Mouse (Mus musculus): ENCODE measurements around the gene Ythdf2. TPM values are rescaled to one million over a fixed set of nuclear protein-coding genes. Genes with fewer than 3 reads are reported as not detected.
"Not testable (repeated sequence)": the region's sequence is repeated elsewhere in the genome, so short reads cannot be mapped to it uniquely, and the experiment has no call there.

Gene Ythdf2
- total and polyA plus RNA-seq, 2 experiments from 2014 or later = 53.5 to 117 TPM

DNA sequence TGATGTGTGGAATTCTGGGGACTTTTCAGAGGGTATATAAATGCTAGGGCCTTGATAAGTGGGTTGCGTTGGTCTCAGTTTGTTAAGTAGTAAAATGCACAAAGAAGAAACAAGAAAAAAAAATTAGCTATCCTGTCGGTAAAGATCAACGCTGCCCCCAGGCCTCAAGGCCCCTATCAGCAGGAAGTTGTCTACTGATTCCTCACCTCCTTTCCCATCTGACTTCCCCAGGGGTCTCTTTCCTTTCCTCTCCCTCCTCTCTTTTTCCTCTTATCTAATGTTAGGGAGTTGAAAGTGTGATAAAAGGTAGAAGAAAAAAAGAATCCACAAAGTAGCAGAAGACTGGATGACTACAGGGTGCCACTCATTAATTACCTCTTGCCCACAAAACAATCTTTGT lies 28.3 kb upstream of the Ythdf2 start:
- Histone ChIP-seq H3K9me3 (ENCODE audit: low read length) (no peaks in the 10 kb centered on the region), H3K27me3 (ENCODE audit: insufficient read depth, low read length) (no peaks in the 10 kb centered on the region), H3K36me3 (ENCODE audit: insufficient read depth, low read length) (peaks cover 32% of the 10 kb centered on the region), H3K4me2 (ENCODE audit: low read depth, low read length, poor library complexity, severe bottlenecking) (no peak overlapping the region), H3K9ac (replicated peaks; ENCODE audit: low read length, poor library complexity, severe bottlenecking) (no peak overlapping the region), H3K27ac (ENCODE audit: low read depth, low read length) (no peak overlapping the region), H3K4me1 (ENCODE audit: insufficient read depth, low read length) (no peaks in the 10 kb centered on the region), H3K4me3 (ENCODE audit: low read depth, low read length) (no peak overlapping the region)
- ATAC-seq (ENCODE audit: low FRiP score) (no peak), DNase-seq (ENCODE audit: low spot score) (no peak)
- 89% methylated on average over 3 of the region's 3 CpGs for WGBS
- TF ChIP-seq CTCF (IDR thresholded peaks at IDR 0.05) = no peak

GRCm38 (mm10) chr4:132238356-132238755 lies 26.3 kb upstream of the Ythdf2 start:
- ATAC-seq (ENCODE audit: low FRiP score) = no peak

DNA sequence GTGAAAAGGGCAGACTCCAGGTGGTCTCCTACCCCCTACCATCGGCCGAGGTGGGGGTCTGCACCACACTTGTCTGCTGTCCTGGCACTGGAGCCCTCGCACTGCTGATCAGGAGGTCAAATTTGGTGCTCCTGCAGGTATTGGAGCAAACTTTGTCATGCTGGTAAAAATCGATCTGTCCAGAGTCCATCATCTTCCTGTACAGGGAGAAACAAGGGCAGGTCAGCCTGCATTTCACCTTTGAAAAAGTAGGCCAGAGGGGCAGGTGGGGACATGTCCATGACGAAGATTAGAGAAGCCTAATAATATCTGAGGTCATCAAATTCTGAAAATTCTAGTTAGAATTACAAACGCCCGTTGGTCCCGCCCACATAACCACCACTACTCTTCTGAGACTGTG lies 22.6 kb upstream of the Ythdf2 start:
- Histone ChIP-seq H3K27me3 (ENCODE audit: insufficient read depth, low read length) (no peaks in the 10 kb centered on the region), H3K9ac (replicated peaks; ENCODE audit: low read length, poor library complexity, severe bottlenecking) (no peak overlapping the region), H3K36me3 (ENCODE audit: insufficient read depth, low read length) (peaks cover 41% of the 10 kb centered on the region), H3K4me2 (ENCODE audit: low read depth, low read length, poor library complexity, severe bottlenecking) (no peak overlapping the region), H3K4me1 (ENCODE audit: insufficient read depth, low read length) (no peaks in the 10 kb centered on the region), H3K4me3 (ENCODE audit: low read depth, low read length) (no peak overlapping the region), H3K27ac (ENCODE audit: low read depth, low read length) (no peak overlapping the region), H3K9me3 (ENCODE audit: low read length) (no peaks in the 10 kb centered on the region)
- no peak for DNase-seq (ENCODE audit: low spot score)
- TF ChIP-seq CTCF (IDR thresholded peaks at IDR 0.05) = no peak
- no peak for ATAC-seq (ENCODE audit: low FRiP score)
- WGBS = 95% methylated on average over 8 of the region's 8 CpGs

More at GRCm38 (mm10) chr4:132238356-132238755, 26.3 kb upstream of the Ythdf2 start:
- no peak overlapping the region for H3K4me3 ChIP-seq (ENCODE audit: low read depth, low read length)
- no peak for DNase-seq (ENCODE audit: low spot score)
- no peaks in the 10 kb centered on the region for H3K4me1 ChIP-seq (ENCODE audit: insufficient read depth, low read length)
- H3K36me3 ChIP-seq (ENCODE audit: insufficient read depth, low read length) = peaks cover 38% of the 10 kb centered on the region
- 91% methylated on average over 4 of the region's 4 CpGs for WGBS
- TF ChIP-seq CTCF (IDR thresholded peaks at IDR 0.05) = no peak
- no peaks in the 10 kb centered on the region for H3K9me3 ChIP-seq (ENCODE audit: low read length)
- H3K9ac ChIP-seq (replicated peaks; ENCODE audit: low read length, poor library complexity, severe bottlenecking) = no peak overlapping the region
- no peaks in the 10 kb centered on the region for H3K27me3 ChIP-seq (ENCODE audit: insufficient read depth, low read length)
- H3K27ac ChIP-seq (ENCODE audit: low read depth, low read length) = no peak overlapping the region
- no peak overlapping the region for H3K4me2 ChIP-seq (ENCODE audit: low read depth, low read length, poor library complexity, severe bottlenecking)

DNA sequence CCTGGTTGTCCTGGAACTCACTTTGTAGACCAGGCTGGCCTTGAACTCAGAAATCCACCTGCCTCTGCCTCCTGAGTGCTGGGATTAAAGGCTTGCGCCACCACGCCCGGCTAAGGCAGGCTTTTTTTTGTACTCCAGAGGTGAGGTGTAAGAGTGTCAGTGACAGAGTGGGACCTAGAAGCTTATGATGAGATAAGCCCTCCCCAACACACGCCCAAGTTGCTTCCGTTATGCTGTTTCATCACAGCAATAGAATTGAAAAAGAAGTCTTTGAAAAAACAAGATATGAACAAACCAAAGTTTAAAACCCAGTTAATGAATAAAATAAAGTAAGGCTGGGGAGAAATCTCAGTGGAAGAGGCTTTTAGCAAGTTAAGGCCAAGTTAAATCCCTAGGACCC lies 18.3 kb upstream of the Ythdf2 start:
- Histone ChIP-seq H3K27me3 (ENCODE audit: insufficient read depth, low read length) (no peaks in the 10 kb centered on the region), H3K4me3 (ENCODE audit: low read depth, low read length) (no peak overlapping the region), H3K36me3 (ENCODE audit: insufficient read depth, low read length) (peaks cover 53% of the 10 kb centered on the region), H3K27ac (ENCODE audit: low read depth, low read length) (no peak overlapping the region), H3K9ac (replicated peaks; ENCODE audit: low read length, poor library complexity, severe bottlenecking) (no peak overlapping the region), H3K4me2 (ENCODE audit: low read depth, low read length, poor library complexity, severe bottlenecking) (no peak overlapping the region), H3K9me3 (ENCODE audit: low read length) (no peaks in the 10 kb centered on the region), H3K4me1 (ENCODE audit: insufficient read depth, low read length) (no peaks in the 10 kb centered on the region)
- DNase-seq (ENCODE audit: low spot score) (no peak), ATAC-seq (ENCODE audit: low FRiP score) (no peak)
- TF ChIP-seq CTCF (IDR thresholded peaks at IDR 0.05) = no peak
- WGBS = over 99% methylated on average over 5 of the region's 5 CpGs

DNA sequence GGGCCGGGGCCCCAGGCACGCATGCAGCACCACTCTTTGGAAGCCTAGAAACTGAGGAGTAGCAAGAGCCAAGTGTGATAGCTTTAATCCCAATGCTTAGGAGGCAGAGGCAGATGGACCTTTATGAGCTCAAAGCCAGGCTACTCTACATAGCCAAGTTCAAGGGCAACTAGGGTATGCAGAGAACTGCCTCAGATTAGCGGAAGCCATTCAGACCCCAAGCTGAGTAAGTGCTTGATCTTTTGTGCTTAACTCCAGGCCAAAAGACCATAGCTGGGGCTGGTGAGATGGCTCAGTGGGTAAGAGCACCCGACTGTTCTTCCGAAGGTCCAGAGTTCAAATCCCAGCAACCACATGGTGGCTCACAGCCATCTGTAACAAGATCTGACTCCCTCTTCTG lies 9.9 kb upstream of the Ythdf2 start:
- ATAC-seq (ENCODE audit: low FRiP score); H3K9me3 ChIP-seq (ENCODE audit: low read length); H3K9ac ChIP-seq (replicated peaks; ENCODE audit: low read length, poor library complexity, severe bottlenecking); H3K4me3 ChIP-seq (ENCODE audit: low read depth, low read length); H3K27me3 ChIP-seq (ENCODE audit: insufficient read depth, low read length); H3K4me1 ChIP-seq (ENCODE audit: insufficient read depth, low read length); H3K4me2 ChIP-seq (ENCODE audit: low read depth, low read length, poor library complexity, severe bottlenecking); DNase-seq (ENCODE audit: low spot score); H3K27ac ChIP-seq (ENCODE audit: low read depth, low read length): not testable (repeated sequence)
- WGBS = 98% methylated on average over 5 of the region's 5 CpGs
- H3K36me3 ChIP-seq (ENCODE audit: insufficient read depth, low read length) = peaks cover 29% of the 10 kb centered on the region

DNA sequence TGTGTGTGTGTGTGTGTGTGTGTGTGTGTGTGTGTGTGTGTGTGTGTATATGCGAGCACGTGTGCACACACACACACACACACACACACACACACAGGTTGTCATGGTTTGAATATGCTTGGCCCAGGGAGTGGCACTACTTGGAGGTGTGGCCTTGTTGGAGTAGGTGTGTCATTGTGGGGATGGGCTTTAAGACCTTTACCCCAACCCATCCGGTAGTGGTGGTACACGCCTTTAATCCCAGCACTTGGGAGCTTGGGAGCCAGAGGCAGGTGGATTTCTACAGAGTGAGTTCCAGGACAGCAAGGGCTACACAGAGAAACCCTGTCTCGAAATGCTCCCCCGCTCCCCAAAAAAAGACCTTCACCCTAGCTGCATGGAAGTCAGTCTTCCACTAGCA lies 6.3 kb upstream of the Ythdf2 start:
- H3K27ac ChIP-seq (ENCODE audit: low read depth, low read length); H3K4me3 ChIP-seq (ENCODE audit: low read depth, low read length); H3K9ac ChIP-seq (replicated peaks; ENCODE audit: low read length, poor library complexity, severe bottlenecking); H3K4me2 ChIP-seq (ENCODE audit: low read depth, low read length, poor library complexity, severe bottlenecking); DNase-seq (ENCODE audit: low spot score); H3K36me3 ChIP-seq (ENCODE audit: insufficient read depth, low read length); H3K4me1 ChIP-seq (ENCODE audit: insufficient read depth, low read length); H3K27me3 ChIP-seq (ENCODE audit: insufficient read depth, low read length); H3K9me3 ChIP-seq (ENCODE audit: low read length); ATAC-seq (ENCODE audit: low FRiP score): not testable (repeated sequence)
- 84% methylated on average over 5 of the region's 6 CpGs for WGBS
